Mouse (Mus musculus) heart, adult 2 months (tissue): Measurements from ENCODE around the gene Sgsm1.

Experiments
- CTCF ChIP-seq: fragments of 200-600 bp; IDR thresholded peaks from 2 replicates; pipeline ENCODE4 v1.8.1; 2022; ENCODE audit warnings: antibody characterized with exemption, mild to moderate bottlenecking, moderate library complexity
- POLR2A ChIP-seq: fragments of 200-500 bp; IDR thresholded peaks from 2 replicates; pipeline ENCODE4 v1.6.1; 2011; ENCODE audit warnings: mild to moderate bottlenecking, low read depth, low read length, control low read depth; ENCODE audit not compliant: insufficient read depth

DNA sequence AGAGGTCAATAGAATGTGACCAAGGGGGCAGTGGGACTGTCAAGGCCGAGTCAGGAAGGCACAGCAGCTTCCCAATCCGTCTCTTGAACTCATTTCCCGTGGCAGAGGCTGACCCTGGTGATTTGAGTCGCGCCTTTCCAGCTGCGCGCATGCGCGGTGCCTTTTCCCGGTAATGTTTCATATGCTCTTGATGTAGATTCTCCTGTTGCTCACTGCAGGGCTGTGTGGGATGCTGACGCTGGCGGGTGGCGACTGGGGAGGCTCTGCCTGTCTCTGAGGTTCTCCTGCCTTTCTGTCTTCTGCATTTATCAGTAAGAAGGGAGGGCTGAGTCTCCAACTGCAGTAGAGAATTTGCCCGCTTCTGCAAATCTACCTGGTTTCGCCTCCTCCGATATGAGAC, 43.7 kb upstream of the Sgsm1 start:
- no peak for TF ChIP-seq POLR2A
- no peak for TF ChIP-seq CTCF
